Mouse (Mus musculus): ENCODE data around the gene Ifngr1. TPM values are rescaled to one million over a fixed set of nuclear protein-coding genes. Genes with fewer than 3 reads are reported as not detected.
"Not testable (repeated sequence)": the region's sequence is repeated elsewhere in the genome, so short reads cannot be mapped to it uniquely, and the experiment has no call there.

The Ifngr1 gene
- total and polyA plus RNA-seq, 3 experiments, result 15.4 to 18.6 TPM; not detected in 1

DNA sequence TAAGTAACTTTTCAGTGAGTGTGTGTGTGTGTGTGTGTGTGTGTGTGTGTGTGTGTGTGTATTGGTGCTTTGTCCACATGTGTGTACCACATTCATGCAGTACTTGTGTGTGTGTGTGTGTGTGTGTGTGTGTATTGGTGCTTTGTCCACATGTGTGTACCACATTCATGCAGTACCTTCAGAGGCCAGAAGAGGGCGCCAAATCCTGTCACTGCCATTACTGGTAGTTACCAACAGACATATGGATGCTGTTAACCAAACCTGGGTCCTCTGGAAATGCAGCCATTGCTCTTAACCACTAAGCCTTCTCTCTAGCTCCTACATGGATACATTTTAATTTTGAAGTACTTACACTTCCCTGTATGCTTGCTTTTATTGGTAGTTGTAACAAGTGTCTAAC is 9.8 kb downstream of the Ifngr1 start:
- H3K4me1 ChIP-seq (ENCODE audit: control insufficient read depth in 1 of 2, insufficient read depth in 2 of 2, low read length in 2 of 2); H3K79me2 ChIP-seq (ENCODE audit: control insufficient read depth, insufficient read depth, low read length, poor library complexity); H3K27me3 ChIP-seq (ENCODE audit: control insufficient read depth in 1 of 2, insufficient read depth in 2 of 2, low read length in 2 of 2); H3K4me3 ChIP-seq (ENCODE audit: control insufficient read depth in 1 of 2, insufficient read depth in 1 of 2, low read depth in 2 of 2, low read length in 2 of 2); H3K27ac ChIP-seq (ENCODE audit: control insufficient read depth, low read depth, low read length); H3K9me3 ChIP-seq (replicated peaks; ENCODE audit: insufficient read depth, low read length); H3K9ac ChIP-seq (ENCODE audit: control insufficient read depth, low read depth, low read length, poor library complexity, severe bottlenecking): not testable (repeated sequence)
- DNase-seq (ENCODE audit: low read depth, low spot score), result peak; percentile 62
- peaks cover 0 to 13% of the 10 kb centered on the region in 2 experiments; a peak in 2 of 4 replicates for H3K36me3 ChIP-seq (ENCODE audit: control insufficient read depth in 1 of 2, insufficient read depth in 2 of 2, low read length in 2 of 2)
- TF ChIP-seq CTCF (IDR thresholded peaks at IDR 0.05 in 2 of 3, conservative IDR thresholded peaks at IDR 0.05 in 1 of 3; ENCODE audit: control insufficient read depth in 1 of 3, insufficient read depth in 1 of 3, low read depth in 2 of 3, low read length in 3 of 3, poor library complexity in 1 of 3, severe bottlenecking in 1 of 3) (peak; percentile 61 to 69 (median 62)), RAD21 (IDR thresholded peaks at IDR 0.05; ENCODE audit: low read depth, low read length) (peak; percentile 33), ZC3H11A (IDR thresholded peaks at IDR 0.05; ENCODE audit: low read depth, low read length) (0 out of 2 replicates have a peak, but pooled peaks have one; percentile 3), SMC3 (IDR thresholded peaks at IDR 0.05; ENCODE audit: low read depth, low read length) (peak; percentile 46)

DNA sequence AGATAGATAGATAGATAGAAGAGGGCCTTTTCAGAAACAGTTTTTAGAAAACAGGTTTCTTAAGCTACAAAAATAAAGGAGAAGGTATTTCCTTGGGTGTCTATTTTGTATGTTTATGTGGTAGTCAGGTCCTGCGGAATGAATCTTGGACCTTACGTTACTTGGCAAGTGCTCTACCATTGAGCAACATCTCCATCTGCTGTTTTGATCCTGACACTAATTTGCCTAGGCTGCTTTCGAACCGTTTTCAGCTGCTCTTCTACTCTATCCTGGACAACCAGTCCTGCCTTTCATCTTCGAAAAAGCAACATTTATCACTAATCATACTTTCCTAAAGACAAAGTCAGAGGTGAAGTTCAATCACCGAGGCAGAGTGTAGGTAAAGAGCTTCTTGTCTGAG is 11.5 kb downstream of the Ifngr1 start:
- DNase-seq (ENCODE audit: low read depth, low spot score), result no peak
- H3K9ac ChIP-seq (ENCODE audit: control insufficient read depth, low read depth, low read length, poor library complexity, severe bottlenecking), result no peak overlapping the region

GRCm38 (mm10) chr10:19609125-19609524 is 17.4 kb downstream of the Ifngr1 start:
- TF ChIP-seq JUND (IDR thresholded peaks at IDR 0.05; ENCODE audit: low read depth, low read length) (no peak), EP300 (IDR thresholded peaks at IDR 0.05; ENCODE audit: low read depth in 1 of 2, low read length in 2 of 2) (no peak), CTCF (IDR thresholded peaks at IDR 0.05 in 2 of 3, conservative IDR thresholded peaks at IDR 0.05 in 1 of 3; ENCODE audit: control insufficient read depth in 1 of 3, insufficient read depth in 1 of 3, low read depth in 2 of 3, low read length in 3 of 3, poor library complexity in 1 of 3, severe bottlenecking in 1 of 3) (no peak), MYB (IDR thresholded peaks at IDR 0.05; ENCODE audit: low read depth, low read length) (no peak), UBTF (IDR thresholded peaks at IDR 0.05; ENCODE audit: borderline replicate concordance, insufficient read depth, low read depth, low read length) (no peak), BHLHE40 (IDR thresholded peaks at IDR 0.05; ENCODE audit: borderline replicate concordance, low read depth, low read length) (no peak), MEF2A (IDR thresholded peaks at IDR 0.05; ENCODE audit: extremely low read depth, insufficient replicate concordance, low read depth, low read length, poor library complexity, severe bottlenecking) (no peak), TAL1 (IDR thresholded peaks at IDR 0.05; ENCODE audit: low read length) (no peak), ETS1 (IDR thresholded peaks at IDR 0.05; ENCODE audit: low read depth, low read length) (no peak), MAX (IDR thresholded peaks at IDR 0.05; ENCODE audit: low read length) (no peak), MXI1 (IDR thresholded peaks at IDR 0.05; ENCODE audit: low read depth, low read length) (no peak)
- no peak for DNase-seq (ENCODE audit: low read depth, low spot score)
- H3K9me3 ChIP-seq (replicated peaks; ENCODE audit: insufficient read depth, low read length), result no peaks in the 10 kb centered on the region
- no peaks in the 10 kb centered on the region for H3K79me2 ChIP-seq (ENCODE audit: control insufficient read depth, insufficient read depth, low read length, poor library complexity)
- peaks cover 0 to 5% of the 10 kb centered on the region in 2 experiments; a peak in 2 of 4 replicates for H3K36me3 ChIP-seq (ENCODE audit: control insufficient read depth in 1 of 2, insufficient read depth in 2 of 2, low read length in 2 of 2)
- H3K4me3 ChIP-seq (ENCODE audit: control insufficient read depth in 1 of 2, insufficient read depth in 1 of 2, low read depth in 2 of 2, low read length in 2 of 2), result no peak overlapping the region
- H3K27ac ChIP-seq (ENCODE audit: control insufficient read depth, low read depth, low read length), result no peak overlapping the region
- no peaks in the 10 kb centered on the region for H3K4me1 ChIP-seq (ENCODE audit: control insufficient read depth in 1 of 2, insufficient read depth in 2 of 2, low read length in 2 of 2)
- H3K9ac ChIP-seq (ENCODE audit: control insufficient read depth, low read depth, low read length, poor library complexity, severe bottlenecking), result no peak overlapping the region
- H3K27me3 ChIP-seq (ENCODE audit: control insufficient read depth in 1 of 2, insufficient read depth in 2 of 2, low read length in 2 of 2), result no peaks in the 10 kb centered on the region

More for the DNA sequence above, 11.5 kb downstream of the Ifngr1 start:
- H3K27ac ChIP-seq (ENCODE audit: control insufficient read depth, low read depth, low read length), result no peak overlapping the region
- no peak overlapping the region for H3K4me3 ChIP-seq (ENCODE audit: control insufficient read depth in 1 of 2, insufficient read depth in 1 of 2, low read depth in 2 of 2, low read length in 2 of 2)
- H3K79me2 ChIP-seq (ENCODE audit: control insufficient read depth, insufficient read depth, low read length, poor library complexity), result no peaks in the 10 kb centered on the region
- no peaks in the 10 kb centered on the region for H3K27me3 ChIP-seq (ENCODE audit: control insufficient read depth in 1 of 2, insufficient read depth in 2 of 2, low read length in 2 of 2)
- H3K4me1 ChIP-seq (ENCODE audit: control insufficient read depth in 1 of 2, insufficient read depth in 2 of 2, low read length in 2 of 2), result no peaks in the 10 kb centered on the region
- no peaks in the 10 kb centered on the region for H3K9me3 ChIP-seq (replicated peaks; ENCODE audit: insufficient read depth, low read length)
- no peak for TF ChIP-seq USF2 (IDR thresholded peaks at IDR 0.05; ENCODE audit: borderline replicate concordance in 1 of 2, insufficient read depth in 1 of 2, low read depth in 1 of 2, low read length in 2 of 2)
- H3K36me3 ChIP-seq (ENCODE audit: control insufficient read depth in 1 of 2, insufficient read depth in 2 of 2, low read length in 2 of 2), result peaks cover 0 to 12% of the 10 kb centered on the region in 2 experiments; a peak in 2 of 4 replicates

Measured in MEL (cell line).